Comparison of ENCODE assay signal across 8 mouse cellular contexts in genomic region chr10:127677591-127678336, GRCm38 (mm10). TPM values are rescaled to one million over a fixed set of nuclear protein-coding genes. Genes with fewer than 3 reads are reported as not detected.
DNase-seq lines count a peak whose midpoint lies in the region; ATAC-seq and TF ChIP-seq lines count a peak whose summit lies in the region.

No protein-coding gene starts in this region.

- H3K4me3 ChIP-seq in forebrain, embryonic 15.5 days: peak overlapping the region; percentile 77
- peak overlapping the region; percentile 75 for H3K4me3 ChIP-seq in limb, embryonic 15.5 days
- peak overlapping the region; percentile 66 for H3K4me3 ChIP-seq in midbrain, embryonic 15.5 days
- H3K4me3 ChIP-seq in testis, adult 2 months (ENCODE audit: control insufficient read depth, low read depth, low read length): peak overlapping the region; percentile 90

- peak; percentile 6; the same call in 1 of the 2 replicates for ATAC-seq in forebrain, embryonic 15.5 days (replicated peaks)
- peak; percentile 29 for ATAC-seq in inflammation-experienced regulatory T-cells, adult 6 months
- no peak for ATAC-seq in limb, embryonic 15.5 days (ENCODE audit: insufficient number of reproducible peaks, low FRiP score, low TSS enrichment, low read depth)
- peak; percentile 21 for ATAC-seq in midbrain, embryonic 15.5 days (replicated peaks)

- peak overlapping the region; percentile 73 for H3K9ac ChIP-seq in forebrain, embryonic 15.5 days (replicated peaks)
- peak overlapping the region; percentile 54 for H3K9ac ChIP-seq in limb, embryonic 15.5 days
- peak overlapping the region; percentile 72 for H3K9ac ChIP-seq in midbrain, embryonic 15.5 days

- TF ChIP-seq POLR2A in testis, adult 2 months (IDR thresholded peaks at IDR 0.05; ENCODE audit: control insufficient read depth, low read depth, low read length): no peak

- TF ChIP-seq CTCF in testis, adult 2 months (IDR thresholded peaks at IDR 0.05; ENCODE audit: control insufficient read depth, insufficient read depth, insufficient replicate concordance, low read depth, low read length): peak; percentile 66; the same call in 1 of the 2 replicates

- H3K4me1 ChIP-seq in forebrain, embryonic 15.5 days: peaks cover 19% of the 10 kb centered on the region
- peaks cover 17% of the 10 kb centered on the region for H3K4me1 ChIP-seq in limb, embryonic 15.5 days
- H3K4me1 ChIP-seq in midbrain, embryonic 15.5 days: peaks cover 15% of the 10 kb centered on the region
- H3K4me1 ChIP-seq in testis, adult 2 months (ENCODE audit: control insufficient read depth, insufficient read depth, low read length): peaks cover 4% of the 10 kb centered on the region

- H3K36me3 ChIP-seq in forebrain, embryonic 15.5 days: no peaks in the 10 kb centered on the region
- H3K36me3 ChIP-seq in limb, embryonic 15.5 days: no peaks in the 10 kb centered on the region
- H3K36me3 ChIP-seq in midbrain, embryonic 15.5 days (replicated peaks): no peaks in the 10 kb centered on the region
- H3K36me3 ChIP-seq in testis, adult 2 months (ENCODE audit: control insufficient read depth, insufficient read depth, low read length): peaks cover 4% of the 10 kb centered on the region; the same call in 1 of the 2 replicates

- 13% methylated on average over 14 of the region's 14 CpGs for WGBS in forebrain, embryonic 15.5 days
- WGBS in limb, embryonic 15.5 days: 11% methylated on average over 14 of the region's 14 CpGs
- 8% methylated on average over 14 of the region's 14 CpGs for WGBS in midbrain, embryonic 15.5 days

- H3K27me3 ChIP-seq in forebrain, embryonic 15.5 days: no peaks in the 10 kb centered on the region
- H3K27me3 ChIP-seq in limb, embryonic 15.5 days: no peaks in the 10 kb centered on the region
- H3K27me3 ChIP-seq in midbrain, embryonic 15.5 days (replicated peaks): no peaks in the 10 kb centered on the region
- no peaks in the 10 kb centered on the region for H3K27me3 ChIP-seq in testis, adult 2 months (ENCODE audit: control insufficient read depth, insufficient read depth, low read length)

- no peaks in the 10 kb centered on the region for H3K9me3 ChIP-seq in forebrain, embryonic 15.5 days
- no peaks in the 10 kb centered on the region for H3K9me3 ChIP-seq in limb, embryonic 15.5 days
- no peaks in the 10 kb centered on the region for H3K9me3 ChIP-seq in midbrain, embryonic 15.5 days

- no peak overlapping the region for H3K27ac ChIP-seq in forebrain, embryonic 15.5 days (replicated peaks)
- peak overlapping the region; percentile 55 for H3K27ac ChIP-seq in limb, embryonic 15.5 days
- no peak overlapping the region for H3K27ac ChIP-seq in midbrain, embryonic 15.5 days
- peak overlapping the region; percentile 91 for H3K27ac ChIP-seq in testis, adult 2 months (ENCODE audit: control insufficient read depth, insufficient read depth, low read depth, low read length)

- DNase-seq in layer of hippocampus, adult 18-20 months (ENCODE audit: low spot score in 2 of 2): peak; percentile 51 to 74
- no peak for DNase-seq in layer of hippocampus, postnatal 25 days (ENCODE audit: extremely low spot score in 1 of 2, low spot score in 1 of 2)
- peak; percentile 77 for DNase-seq in c-Kit-positive CD71-positive TER-119-positive erythroid progenitor cells, embryonic 14.5 days (ENCODE audit: low spot score)

- peak overlapping the region; percentile 73 for H3K4me2 ChIP-seq in forebrain, embryonic 15.5 days (replicated peaks)
- peak overlapping the region; percentile 79 for H3K4me2 ChIP-seq in limb, embryonic 15.5 days
- peak overlapping the region; percentile 98 for H3K4me2 ChIP-seq in midbrain, embryonic 15.5 days

RNA-seq across cellular contexts. Expression of gene Nab2, which starts 9.4 kb away (rescaled TPM):
- 10 to 100 TPM; 54.8 to 55.6 TPM for total RNA-seq in layer of hippocampus, adult 18-20 months (2021)
- total RNA-seq in layer of hippocampus, postnatal 25 days (2021): 10 to 100 TPM; 43.0 to 46.0 TPM
- 2.9 and 3.9 TPM in 2 replicates for polyA plus RNA-seq in forebrain, embryonic 15.5 days (2015; fragmentation: Nextera tagmentation; extraction: Ambion mirVana)
- 1 to 10 TPM; 7.5 to 9.5 (median 7.8) TPM for polyA plus RNA-seq in inflammation-experienced regulatory T-cells, adult 6 months (2017; shearing (Covaris generic))
- polyA plus RNA-seq in limb, embryonic 15.5 days (2015; fragmentation: Nextera tagmentation; extraction: Ambion mirVana): 23.7 and 24.4 TPM in 2 replicates
- 1.9 and 2.6 TPM in 2 replicates for polyA plus RNA-seq in midbrain, embryonic 15.5 days (2015; fragmentation: Nextera tagmentation; extraction: Ambion mirVana)
- polyA plus RNA-seq in testis, adult 2 months (2012; rRNA removed): 24.6 and 26.2 TPM in 2 replicates

RNA-seq across cellular contexts. Expression of gene Nemp1, which starts 11.1 kb away (rescaled TPM):
- 1 to 10 TPM; 6.6 to 6.7 TPM for total RNA-seq in layer of hippocampus, adult 18-20 months (2021)
- 1 to 10 TPM; 5.8 TPM for total RNA-seq in layer of hippocampus, postnatal 25 days (2021)
- polyA plus RNA-seq in forebrain, embryonic 15.5 days (2015; fragmentation: Nextera tagmentation; extraction: Ambion mirVana): 4.8 and 5.8 TPM in 2 replicates
- polyA plus RNA-seq in inflammation-experienced regulatory T-cells, adult 6 months (2017; shearing (Covaris generic)): 1 to 10 TPM; 3.7 to 5.9 (median 5.7) TPM
- 8.3 and 8.5 TPM in 2 replicates for polyA plus RNA-seq in limb, embryonic 15.5 days (2015; fragmentation: Nextera tagmentation; extraction: Ambion mirVana)
- 3.3 and 3.7 TPM in 2 replicates for polyA plus RNA-seq in midbrain, embryonic 15.5 days (2015; fragmentation: Nextera tagmentation; extraction: Ambion mirVana)
- polyA plus RNA-seq in testis, adult 2 months (2012; rRNA removed): 46.8 and 58.1 TPM in 2 replicates

RNA-seq across cellular contexts. Expression of gene Myo1a, which starts 27.2 kb away (rescaled TPM):
- total RNA-seq in layer of hippocampus, adult 18-20 months (2021): 1 to 10 TPM in 1 of 2 experiments, under 1 TPM in 1; 0.79 to 1.7 TPM
- 1 to 10 TPM in 1 of 2 experiments, under 1 TPM in 1; 0.66 to 1.0 TPM for total RNA-seq in layer of hippocampus, postnatal 25 days (2021)
- 0.87 and 1.1 TPM in 2 replicates for polyA plus RNA-seq in forebrain, embryonic 15.5 days (2015; fragmentation: Nextera tagmentation; extraction: Ambion mirVana)
- polyA plus RNA-seq in inflammation-experienced regulatory T-cells, adult 6 months (2017; shearing (Covaris generic)): not detected
- polyA plus RNA-seq in limb, embryonic 15.5 days (2015; fragmentation: Nextera tagmentation; extraction: Ambion mirVana): 0.24 and 0.37 TPM in 2 replicates
- 0.25 and 0.46 TPM in 2 replicates for polyA plus RNA-seq in midbrain, embryonic 15.5 days (2015; fragmentation: Nextera tagmentation; extraction: Ambion mirVana)
- polyA plus RNA-seq in testis, adult 2 months (2012; rRNA removed): 18.5 and 19.1 TPM in 2 replicates

RNA-seq across cellular contexts. Expression of gene Stat6, which starts 35.0 kb away (rescaled TPM):
- 1 to 10 TPM; 5.7 to 7.3 TPM for total RNA-seq in layer of hippocampus, adult 18-20 months (2021)
- 1 to 10 TPM; 4.1 to 7.2 TPM for total RNA-seq in layer of hippocampus, postnatal 25 days (2021)
- 3.4 and 3.7 TPM in 2 replicates for polyA plus RNA-seq in forebrain, embryonic 15.5 days (2015; fragmentation: Nextera tagmentation; extraction: Ambion mirVana)
- polyA plus RNA-seq in inflammation-experienced regulatory T-cells, adult 6 months (2017; shearing (Covaris generic)): 100 to 1,000 TPM; 148 to 195 (median 176) TPM
- 36.7 and 38.9 TPM in 2 replicates for polyA plus RNA-seq in limb, embryonic 15.5 days (2015; fragmentation: Nextera tagmentation; extraction: Ambion mirVana)
- 5.8 and 5.9 TPM in 2 replicates for polyA plus RNA-seq in midbrain, embryonic 15.5 days (2015; fragmentation: Nextera tagmentation; extraction: Ambion mirVana)
- polyA plus RNA-seq in testis, adult 2 months (2012; rRNA removed): 3.9 and 5.9 TPM in 2 replicates

RNA-seq across cellular contexts. Expression of gene Tac2, which starts 46.5 kb away (rescaled TPM):
- total RNA-seq in layer of hippocampus, adult 18-20 months (2021): 1 to 10 TPM; 3.8 to 6.9 TPM
- 1 to 10 TPM; 4.2 to 5.0 TPM for total RNA-seq in layer of hippocampus, postnatal 25 days (2021)
- 4.5 and 6.6 TPM in 2 replicates for polyA plus RNA-seq in forebrain, embryonic 15.5 days (2015; fragmentation: Nextera tagmentation; extraction: Ambion mirVana)
- not detected for polyA plus RNA-seq in inflammation-experienced regulatory T-cells, adult 6 months (2017; shearing (Covaris generic))
- polyA plus RNA-seq in limb, embryonic 15.5 days (2015; fragmentation: Nextera tagmentation; extraction: Ambion mirVana): 0.31 and 0.53 TPM in 2 replicates
- polyA plus RNA-seq in midbrain, embryonic 15.5 days (2015; fragmentation: Nextera tagmentation; extraction: Ambion mirVana): 0.36 TPM in 1 of 2 replicates, not detected in the other
- polyA plus RNA-seq in testis, adult 2 months (2012; rRNA removed): not detected in 2 replicates

Comparison
In these comparisons a context has a peak if more than half of its experiments do, and no peak if none do; other contexts are left out.
1. DNase-seq: peak in layer of hippocampus, adult 18-20 months (2 of 2) and c-Kit-positive CD71-positive TER-119-positive erythroid progenitor cells, embryonic 14.5 days (single experiment); none in layer of hippocampus, postnatal 25 days (0 of 2).
2. H3K27ac ChIP-seq: peak in limb, embryonic 15.5 days (single experiment) and testis, adult 2 months (single experiment); none in forebrain, embryonic 15.5 days (single experiment) and midbrain, embryonic 15.5 days (single experiment).
3. Peak in every context shown above with its lines, with median percentiles within 50 percentile points of each other: H3K4me2 ChIP-seq, H3K4me3 ChIP-seq and H3K9ac ChIP-seq.